Mouse (Mus musculus): ENCODE measurements around the gene Tcp11x2.

The Tcp11x2 gene

DNA sequence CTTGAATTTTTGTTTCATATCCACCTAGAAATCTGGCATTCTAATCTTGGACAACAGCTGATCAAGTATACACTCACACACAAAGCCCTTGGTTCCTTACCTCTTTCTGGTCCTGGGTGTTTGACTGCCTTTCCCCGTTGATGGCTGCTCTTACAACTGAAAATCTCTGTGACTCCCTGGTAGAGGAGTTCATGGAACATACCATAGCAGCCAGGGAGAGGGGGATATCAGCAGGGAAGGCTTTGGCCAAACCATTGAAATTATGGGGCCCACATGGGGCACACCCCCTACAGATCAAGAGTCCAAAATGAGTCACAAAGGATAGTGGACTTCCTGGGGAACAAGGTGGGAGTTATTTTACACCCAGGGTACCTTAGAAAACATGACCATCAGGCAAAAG, at the start of gene Tcp11x2:
Gene Tcp11x2 (minus strand): TSS at position 158 of the 400 bp plus-strand sequence.
- no peak for DNase-seq

GRCm38 (mm10) chrX:135743056-135743355, 49.4 kb upstream of the Tcp11x2 start:
- DNase-seq: peak; percentile 5

DNA sequence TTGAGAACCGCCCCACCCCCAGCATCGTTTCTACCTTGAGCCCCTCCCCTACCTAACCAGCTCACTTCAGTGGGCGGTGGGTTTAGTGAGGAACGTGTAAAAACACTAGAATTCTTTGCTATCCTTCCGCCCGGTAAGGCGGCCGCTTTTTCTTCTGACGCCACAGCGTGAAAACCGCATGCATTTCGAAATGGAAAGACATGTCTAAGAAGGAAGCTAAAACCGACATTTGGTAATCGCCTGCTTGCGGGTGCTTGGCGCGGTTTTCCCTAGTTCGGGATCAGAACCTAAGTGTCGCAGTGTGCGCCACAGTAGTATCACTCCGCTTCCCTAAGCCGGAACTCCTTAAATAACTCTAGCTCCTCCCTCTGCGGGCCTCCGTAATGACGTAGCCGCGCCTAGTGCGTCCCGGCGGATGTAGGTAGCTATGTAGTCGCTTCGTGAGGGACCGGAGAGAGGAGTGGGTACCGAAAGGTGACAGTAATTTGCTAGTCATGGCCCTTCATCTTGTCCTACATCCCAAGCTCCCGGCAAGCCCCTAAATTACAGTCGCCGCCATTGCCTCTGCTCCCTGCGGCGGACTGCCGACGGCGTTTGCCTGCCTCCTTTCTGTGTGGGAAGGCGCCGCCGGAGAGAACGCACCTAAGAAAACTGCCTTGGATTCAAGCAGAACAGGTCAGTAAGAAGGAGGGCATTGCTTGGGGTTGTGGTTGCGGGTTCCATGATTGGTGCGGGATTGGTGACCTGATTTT, 48.9 kb upstream of the Tcp11x2 start, which contains the start of the genes Armcx5 and Gprasp1:
Gene Armcx5 (plus strand): TSS at position 430 of the 752 bp plus-strand sequence.
Gene Gprasp1 (plus strand): TSS at position 430 of the 752 bp plus-strand sequence.
- DNase-seq: peak; percentile 92

- no peak for DNase-seq
Measured at GRCm38 (mm10) chrX:135738730-135739520, 45.3 kb upstream of the Tcp11x2 start.

DNA sequence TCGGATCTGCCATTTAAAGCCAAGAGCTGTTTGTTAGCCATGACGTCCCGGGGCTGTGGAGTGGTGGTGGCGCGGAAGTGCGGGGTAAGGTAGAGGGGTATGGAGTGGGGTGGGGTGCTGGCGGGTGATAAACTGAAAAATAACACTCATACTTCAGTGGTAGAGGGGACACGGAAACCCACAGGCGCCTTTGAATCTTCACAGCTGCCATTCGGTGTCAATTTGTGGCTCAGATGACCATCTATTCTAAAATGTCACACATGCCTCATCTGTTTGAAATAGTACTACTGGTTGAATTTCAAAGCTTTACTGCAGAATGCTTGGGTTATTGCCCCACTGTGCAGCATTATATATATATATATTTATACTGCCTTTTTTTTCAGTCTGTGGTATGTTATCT, 31.6 kb upstream of the Tcp11x2 start, which contains the start of gene Tmsb15a:
Gene Tmsb15a (minus strand): TSS at position 101 of the 400 bp plus-strand sequence.
- DNase-seq: no peak

GRCm38 (mm10) chrX:135712845-135713244, 19.3 kb upstream of the Tcp11x2 start:
- no peak for DNase-seq

DNA sequence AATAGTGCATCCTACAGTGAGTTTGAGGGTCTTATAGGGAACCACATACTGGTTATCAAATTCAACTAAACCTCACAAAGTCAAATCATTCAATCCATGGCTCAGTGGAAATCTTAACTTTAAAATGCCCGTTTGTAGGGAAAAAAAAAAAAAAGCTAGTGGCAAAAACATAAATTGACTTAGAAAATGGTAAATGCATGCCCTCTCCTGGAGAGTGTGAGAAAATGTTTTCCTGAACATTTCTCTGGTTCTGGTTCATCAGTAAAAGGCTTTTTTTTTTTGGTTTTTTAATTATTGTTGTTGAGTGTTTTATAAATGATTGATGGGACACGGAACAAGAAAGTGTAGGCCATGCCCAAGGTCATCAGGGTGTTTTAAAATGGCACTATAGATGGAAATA, 10.8 kb upstream of the Tcp11x2 start:
- DNase-seq: no peak

- DNase-seq: no peak
Measured at GRCm38 (mm10) chrX:135703111-135703510, 9.5 kb upstream of the Tcp11x2 start.

GRCm38 (mm10) chrX:135687802-135688201, 5.8 kb downstream of the Tcp11x2 start:
- DNase-seq: no peak

- no peak for DNase-seq
Measured at GRCm38 (mm10) chrX:135681858-135682257, 11.7 kb downstream of the Tcp11x2 start.

DNA sequence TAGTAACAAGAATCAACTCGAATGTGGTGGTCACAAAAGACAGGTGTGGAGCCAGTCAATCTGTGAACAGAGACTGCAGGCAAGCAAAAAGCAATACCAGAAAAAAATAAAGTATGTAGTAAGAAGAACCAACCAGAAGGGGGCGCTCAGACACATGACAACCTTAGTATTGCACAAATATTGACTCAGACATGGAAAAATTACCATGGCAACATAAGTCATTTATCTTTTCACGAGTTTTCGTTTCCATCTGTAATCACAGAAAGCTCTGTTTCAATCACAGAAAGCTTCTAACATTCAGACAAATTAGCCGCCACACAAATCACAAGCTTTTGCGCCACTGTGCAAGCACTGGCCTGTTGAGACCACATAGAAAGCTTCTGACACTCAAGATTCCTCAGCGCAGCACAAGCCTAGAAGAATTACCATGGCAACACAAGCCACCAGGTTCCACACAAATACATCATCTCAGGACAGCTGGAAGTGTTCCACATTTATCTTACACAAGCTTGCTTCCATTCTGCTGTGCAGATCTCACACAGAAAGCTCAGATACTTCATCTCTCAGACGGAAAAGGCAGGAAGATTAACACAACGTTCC, 41.3 kb downstream of the Tcp11x2 start:
- DNase-seq: peak; percentile 23

GRCm38 (mm10) chrX:135627605-135628004, 66.0 kb downstream of the Tcp11x2 start, which contains the start of gene Prame:
Prame (minus strand) TSS chrX:135627705.
- DNase-seq: no peak

All from embryo, embryonic 11 days (tissue).